Mouse (Mus musculus) bone marrow, adult 2 months (tissue): ENCODE measurements at regions not wholly inside any gene's neighbourhood (a gene's known extent, or its start where the extent isn't known, plus 50 kb on each side); places are given as distances from the start of the nearest gene placed in this dataset.

ENCODE experiments used
- H3K27ac ChIP-seq: fragments of 200-500 bp; 2 replicates; pipeline ENCODE4 v1.5.1; 2012; ENCODE audit warnings: low read depth, mild to moderate bottlenecking, control low read depth, inconsistent platforms, low read length; ENCODE audit not compliant: control insufficient read depth, poor library complexity, insufficient read depth
- H3K4me1 ChIP-seq: fragments of 200-500 bp; 2 replicates; pipeline ENCODE4 v1.6.1; 2011; ENCODE audit warnings: low read length; ENCODE audit not compliant: control insufficient read depth, insufficient read depth
- H3K4me3 ChIP-seq: fragments of 200-500 bp; replicated peaks from 2 replicates; pipeline ENCODE3; 2011; ENCODE audit warnings: mild to moderate bottlenecking, low read depth, low read length, control low read depth; ENCODE audit not compliant: control insufficient read depth
- CTCF ChIP-seq: fragments of 200-500 bp; IDR thresholded peaks from 2 replicates; pipeline ENCODE4 v1.5.1; 2011; ENCODE audit warnings: low read length, control low read depth; ENCODE audit not compliant: control insufficient read depth, insufficient read depth
- POLR2A ChIP-seq: fragments of 200-500 bp; IDR thresholded peaks from 2 replicates; pipeline ENCODE4 v1.6.1; 2011; ENCODE audit warnings: low read depth, mild to moderate bottlenecking, control low read depth, low read length, borderline replicate concordance; ENCODE audit not compliant: control insufficient read depth
- WGBS: fragments of 180-500 bp; shearing (Covaris S2); methylation state at CpG from one replicate; pipeline ENCODE4 v1.1.7; 2018; 5-methylcytosine and 5-hydroxymethylcytosine counted together

DNA sequence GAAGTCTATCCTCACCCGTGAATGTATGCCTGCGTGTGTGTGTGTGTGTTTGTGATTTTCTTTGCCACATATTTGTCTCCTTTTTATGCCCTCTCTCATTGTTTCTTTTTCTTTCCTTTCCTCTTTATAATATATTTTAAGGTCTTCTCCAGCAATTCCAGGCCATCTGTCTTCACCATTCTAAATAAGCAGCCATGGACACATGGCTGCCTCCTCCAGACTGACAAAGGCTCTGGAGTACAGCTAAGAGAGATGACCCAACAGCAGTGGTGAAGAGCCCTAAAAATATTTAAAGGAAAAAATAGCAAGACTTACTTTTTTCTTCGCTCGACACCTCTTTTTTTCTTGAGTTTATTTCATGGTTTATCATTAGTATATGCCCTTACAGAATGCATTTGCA is 596.1 kb upstream of the Mef2c start:
- Histone ChIP-seq H3K4me3 (no peak overlapping the region), H3K27ac (no peak overlapping the region), H3K4me1 (no peaks in the 10 kb centered on the region)
- 88% methylated on average over 4 of the region's 4 CpGs for WGBS
- TF ChIP-seq CTCF: no peak
- TF ChIP-seq POLR2A: no peak

DNA sequence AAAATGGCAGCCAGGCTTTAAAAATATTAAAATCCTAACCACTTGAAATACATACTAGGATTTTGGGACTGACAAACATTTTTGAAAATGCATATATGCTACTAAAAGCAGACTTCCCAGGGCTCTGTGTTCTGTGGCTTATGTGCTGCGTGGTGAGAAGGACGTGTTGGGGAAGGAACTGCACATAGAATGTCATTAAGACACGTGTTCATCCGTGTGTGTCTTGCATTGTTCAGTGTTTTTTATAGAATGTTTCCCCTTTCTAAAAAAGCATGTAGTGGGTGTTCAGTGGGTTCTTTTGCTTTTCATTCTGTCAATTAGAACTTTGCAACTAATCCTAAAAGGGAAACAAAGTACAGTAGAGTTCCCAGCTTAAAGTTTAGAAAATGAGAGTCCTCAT is 594.7 kb upstream of the Mef2c start:
- WGBS: 58% methylated on average over 4 of the region's 4 CpGs
- no peak overlapping the region for H3K27ac ChIP-seq
- TF ChIP-seq CTCF (no peak), POLR2A (no peak)
- no peak overlapping the region for H3K4me3 ChIP-seq
- H3K4me1 ChIP-seq: no peaks in the 10 kb centered on the region

DNA sequence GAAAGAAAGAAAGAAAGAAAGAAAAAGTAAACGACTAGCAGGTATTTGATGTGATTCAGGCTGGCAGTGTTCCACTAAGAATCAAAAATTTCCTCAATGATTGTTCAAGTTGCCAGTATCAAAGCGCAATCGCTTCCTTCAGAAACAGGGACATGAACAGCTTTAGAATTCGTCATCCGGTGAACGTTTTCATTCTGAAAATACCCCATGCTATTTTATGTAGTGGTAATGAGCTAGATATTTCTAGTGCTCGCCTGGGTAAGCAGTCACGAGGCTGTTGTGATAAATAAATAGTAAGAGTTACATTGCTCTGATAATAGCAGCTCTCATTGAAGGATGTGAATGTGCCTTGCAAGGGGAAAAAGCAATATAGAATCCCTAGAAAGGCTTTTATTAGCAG is 591.0 kb upstream of the Mef2c start:
- WGBS: 82% methylated on average over 8 of the region's 8 CpGs
- TF ChIP-seq CTCF (no peak), POLR2A (no peak)
- Histone ChIP-seq H3K4me3 (no peak overlapping the region), H3K4me1 (no peaks in the 10 kb centered on the region), H3K27ac (no peak overlapping the region)

DNA sequence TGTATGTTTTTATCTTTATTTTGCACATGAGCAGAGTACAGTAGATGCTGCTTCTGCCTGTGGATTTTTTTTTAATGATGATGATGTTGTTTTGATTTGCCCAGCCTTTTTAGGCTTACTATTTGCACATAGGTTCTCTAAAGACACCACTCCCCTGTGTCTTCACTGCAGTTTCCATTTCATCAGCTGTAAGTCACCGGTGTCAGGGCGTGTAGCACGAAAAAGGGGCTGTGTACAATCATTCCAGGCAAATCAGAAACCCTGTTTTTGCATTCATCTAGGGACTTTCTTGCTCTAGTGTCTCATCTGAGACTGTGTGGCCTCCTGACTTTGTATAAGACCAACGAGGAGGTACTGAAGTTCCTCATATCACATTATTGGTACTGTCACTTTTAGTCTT is 588.6 kb upstream of the Mef2c start:
- no peak overlapping the region for H3K27ac ChIP-seq

DNA sequence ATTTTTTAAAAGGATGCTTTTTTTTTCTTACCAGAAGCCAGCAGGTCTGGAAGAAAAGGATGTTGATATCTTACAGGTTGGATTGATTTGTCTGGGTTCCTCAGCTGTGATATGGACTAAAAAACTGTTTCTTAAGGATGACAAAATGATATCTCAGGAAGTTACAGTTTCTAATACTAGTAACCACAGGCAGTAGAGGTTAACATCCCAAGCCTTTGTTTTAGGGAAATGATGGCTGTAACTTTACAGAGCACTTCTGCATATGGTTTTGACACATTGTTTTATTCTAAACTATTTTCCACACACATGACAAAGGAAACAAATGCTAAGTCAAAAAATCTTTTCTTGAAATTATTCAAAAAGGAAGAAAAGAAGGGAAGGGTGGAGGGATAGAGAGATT is 573.8 kb upstream of the Mef2c start:
- no peak overlapping the region for H3K27ac ChIP-seq
- H3K4me3 ChIP-seq: no peak overlapping the region
- no peaks in the 10 kb centered on the region for H3K4me1 ChIP-seq
- no peak for TF ChIP-seq POLR2A
- no peak for TF ChIP-seq CTCF

More for the DNA sequence above, 588.6 kb upstream of the Mef2c start:
- TF ChIP-seq POLR2A (no peak), CTCF (no peak)
- Histone ChIP-seq H3K4me3 (no peak overlapping the region), H3K4me1 (no peaks in the 10 kb centered on the region)
- WGBS: 81% methylated on average over 4 of the region's 4 CpGs

DNA sequence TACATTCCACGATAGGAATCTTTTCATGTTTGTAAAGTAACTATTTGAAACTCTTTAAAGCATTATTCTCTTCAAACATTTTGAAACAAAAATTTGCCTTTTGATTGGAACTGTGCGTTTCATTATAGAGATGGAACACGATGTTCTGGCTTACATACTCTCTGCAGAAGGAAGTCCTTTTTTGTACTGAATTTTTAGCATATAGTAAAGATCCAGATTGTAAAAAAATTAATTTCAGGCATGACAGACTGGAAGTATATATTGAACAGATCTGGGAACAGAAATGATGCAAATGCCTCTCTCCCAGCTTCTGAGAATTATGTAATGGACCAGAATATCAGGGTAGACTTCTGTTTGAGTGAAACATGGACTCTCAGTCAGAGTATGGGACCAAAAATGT is 566.0 kb upstream of the Mef2c start:
- Histone ChIP-seq H3K4me3 (no peak overlapping the region), H3K27ac (no peak overlapping the region), H3K4me1 (no peaks in the 10 kb centered on the region)
- no peak for TF ChIP-seq CTCF
- WGBS: 83% methylated on average over 3 of the region's 3 CpGs

DNA sequence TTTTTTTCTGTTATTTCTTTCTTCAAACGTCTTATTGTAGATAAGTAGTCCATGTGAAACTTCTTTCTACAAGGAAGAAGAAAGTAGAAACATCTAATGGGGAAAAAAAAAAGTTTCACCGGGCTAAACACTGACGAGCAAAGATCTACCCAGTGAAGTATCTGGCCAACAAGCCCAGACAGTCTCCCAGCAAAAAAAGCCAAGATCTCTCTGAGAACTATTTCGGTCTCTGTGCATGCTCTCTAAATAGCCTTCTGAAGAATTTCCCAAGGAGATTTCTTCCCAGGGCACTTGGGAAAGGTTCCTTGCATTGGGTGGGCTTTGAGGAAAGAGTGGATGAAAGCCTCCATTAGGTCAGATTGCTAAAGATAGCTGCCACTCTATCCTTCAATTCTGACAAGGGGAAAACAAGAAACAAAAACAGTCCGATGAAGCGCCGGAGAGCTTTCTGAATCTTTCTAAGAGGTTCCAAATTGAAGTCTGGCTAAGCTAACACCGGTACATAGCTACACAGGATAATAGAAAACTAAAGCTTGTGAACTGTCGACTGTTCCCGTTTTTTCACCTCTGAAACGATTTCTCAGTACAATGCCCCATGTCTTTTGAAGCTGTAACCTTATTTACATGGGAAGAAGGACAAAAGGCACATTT is 561.0 kb upstream of the Mef2c start:
- TF ChIP-seq CTCF: no peak
- H3K27ac ChIP-seq: no peak overlapping the region
- no peaks in the 10 kb centered on the region for H3K4me1 ChIP-seq
- 79% methylated on average over 11 of the region's 11 CpGs for WGBS
- no peak overlapping the region for H3K4me3 ChIP-seq

DNA sequence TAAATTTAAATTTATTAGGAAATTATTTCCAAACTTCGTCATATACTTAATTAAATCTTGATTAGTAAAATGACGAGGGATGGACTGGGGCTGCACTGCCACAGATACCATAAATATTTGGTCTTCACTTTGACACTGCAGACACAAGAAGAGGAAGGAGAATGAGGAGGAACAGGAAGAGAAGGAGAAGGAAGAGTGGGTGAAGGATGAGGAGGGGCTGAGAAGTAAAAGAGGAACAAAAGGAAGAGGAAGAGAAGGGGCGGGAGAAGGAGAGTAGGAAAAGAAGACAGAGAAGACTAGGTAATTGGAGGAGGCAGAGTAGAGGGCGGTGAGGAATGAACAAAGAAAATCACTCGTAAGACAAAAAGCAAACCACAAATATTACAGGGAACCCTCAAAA is 556.9 kb upstream of the Mef2c start:
- Histone ChIP-seq H3K4me1 (no peaks in the 10 kb centered on the region; the same call in 1 of the 2 replicates), H3K4me3 (no peak overlapping the region), H3K27ac (no peak overlapping the region)
- WGBS: 76% methylated on average over 5 of the region's 5 CpGs
- TF ChIP-seq POLR2A (no peak), CTCF (no peak)

DNA sequence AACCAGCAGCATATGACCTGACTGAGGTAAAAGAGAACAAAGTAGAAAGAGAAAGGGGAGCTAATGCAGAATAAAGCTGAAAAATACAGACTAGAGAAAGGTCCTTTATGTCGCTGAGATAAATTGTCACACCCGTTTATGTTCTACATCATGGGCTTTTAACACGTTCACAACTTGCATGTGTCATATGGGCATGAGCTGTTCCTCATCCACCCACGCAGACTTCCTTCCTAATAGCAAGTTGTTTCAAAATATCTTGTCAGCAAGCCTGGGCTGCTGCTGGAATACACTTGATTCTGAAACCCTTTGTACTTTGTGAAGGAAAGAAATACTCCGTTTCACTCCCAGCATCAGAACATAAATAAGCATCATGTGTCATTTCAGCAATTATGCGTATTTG is 554.3 kb upstream of the Mef2c start:
- no peak overlapping the region for H3K27ac ChIP-seq
- TF ChIP-seq POLR2A: no peak
- TF ChIP-seq CTCF: no peak
- H3K4me1 ChIP-seq: no peaks in the 10 kb centered on the region; the same call in 1 of the 2 replicates
- no peak overlapping the region for H3K4me3 ChIP-seq
- WGBS: 15% methylated on average over 6 of the region's 6 CpGs
